Mouse (Mus musculus) neural tube, embryonic 14.5 days (tissue): Measurements from ENCODE around the gene Rere. TPM values are rescaled to one million over a fixed set of nuclear protein-coding genes. Genes with fewer than 3 reads are reported as not detected.

Experiments
- ATAC-seq: fragments of 200-750 bp; cut with Nextera tagmentation; 2 replicates; pipeline ENCODE4 v1.8.0; 2017; ENCODE audit warnings: low read depth, mild to moderate bottlenecking, moderate TSS enrichment, moderate library complexity
- H3K27ac ChIP-seq: fragments of 300-500 bp; sonication (generic); 2 replicates; pipeline ENCODE4 v1.5.1; 2014; ENCODE audit warnings: low read depth, mild to moderate bottlenecking, control low read depth, low read length, moderate library complexity, mixed read lengths
- H3K27me3 ChIP-seq: fragments of 300-500 bp; sonication (generic); 2 replicates; pipeline ENCODE4 v1.6.1; 2014; ENCODE audit warnings: low read length; ENCODE audit not compliant: control insufficient read depth, insufficient read depth
- H3K36me3 ChIP-seq: fragments of 300-500 bp; sonication (generic); 2 replicates; pipeline ENCODE4 v1.6.1; 2014; ENCODE audit warnings: low read length, mixed read lengths; ENCODE audit not compliant: control insufficient read depth, insufficient read depth
- H3K4me1 ChIP-seq: fragments of 300-500 bp; sonication (generic); 2 replicates; pipeline ENCODE4 v1.6.1; 2014; ENCODE audit warnings: low read length; ENCODE audit not compliant: control insufficient read depth, insufficient read depth
- H3K4me2 ChIP-seq: fragments of 300-500 bp; sonication (generic); 2 replicates; pipeline ENCODE4 v1.6.1; 2014; ENCODE audit warnings: mild to moderate bottlenecking, low read depth, low read length, control low read depth
- H3K4me3 ChIP-seq: fragments of 300-500 bp; sonication (generic); 2 replicates; pipeline ENCODE4 v1.5.1; 2014; ENCODE audit warnings: low read depth, low read length, control low read depth, mixed read lengths
- H3K9ac ChIP-seq: fragments of 300-500 bp; sonication (generic); replicated peaks from 2 replicates; pipeline ENCODE4 v1.6.1; 2014; ENCODE audit warnings: low read depth, mild to moderate bottlenecking, control low read depth, low read length, mixed read lengths
- H3K9me3 ChIP-seq: fragments of 300-500 bp; sonication (generic); 2 replicates; pipeline ENCODE4 v1.6.1; 2016; ENCODE audit warnings: low read length; ENCODE audit not compliant: control insufficient read depth
- whole genome bisulfite sequencing: fragments of 180-500 bp; shearing (Covaris S2); extraction: QIAGEN DNeasy Blood & Tissue Kit; methylation state at CpG from one replicate; pipeline ENCODE4 v1.1.7; 2014; 5-methylcytosine and 5-hydroxymethylcytosine counted together
- polyA plus RNA-seq: library from polyadenylated mRNA; unstranded; fragments of >200 nt; fragmentation: Nextera tagmentation; extraction: Ambion mirVana; gene quantifications from 2 replicates; pipeline ENCODE4 v1.2.1, GENCODE M21; 2014

The Rere gene
- polyA plus RNA-seq, 1 experiment from 2014 or later: 50.7 TPM

DNA sequence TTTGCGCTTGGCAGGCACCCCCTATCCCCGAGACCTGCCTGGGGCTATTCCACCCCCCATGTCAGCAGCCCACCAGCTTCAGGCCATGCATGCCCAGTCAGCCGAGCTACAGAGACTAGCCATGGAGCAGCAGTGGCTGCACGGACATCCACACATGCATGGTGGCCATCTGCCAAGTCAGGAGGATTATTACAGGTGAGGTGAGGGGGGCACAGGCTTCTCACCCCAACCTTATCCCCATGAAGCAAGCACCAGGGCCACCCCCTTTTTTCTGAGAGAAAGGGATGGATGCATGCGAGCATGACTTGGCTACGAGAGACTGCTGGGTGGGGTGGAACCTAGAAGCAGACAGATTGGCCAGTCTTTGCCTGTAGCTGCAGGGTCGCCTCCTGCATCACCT is 337.6 kb downstream of the Rere start:
- H3K9me3 ChIP-seq: no peaks in the 10 kb centered on the region
- ATAC-seq: no peak
- WGBS: 86% methylated on average over 7 of the region's 7 CpGs
- H3K4me3 ChIP-seq: no peak overlapping the region
- H3K9ac ChIP-seq: no peak overlapping the region
- no peaks in the 10 kb centered on the region for H3K27me3 ChIP-seq
- H3K4me1 ChIP-seq: 0 out of 2 replicates have a peak, but pooled peaks cover 5% of the 10 kb centered on the region
- H3K36me3 ChIP-seq: peaks cover 54% of the 10 kb centered on the region
- H3K27ac ChIP-seq: no peak overlapping the region
- H3K4me2 ChIP-seq: no peak overlapping the region

DNA sequence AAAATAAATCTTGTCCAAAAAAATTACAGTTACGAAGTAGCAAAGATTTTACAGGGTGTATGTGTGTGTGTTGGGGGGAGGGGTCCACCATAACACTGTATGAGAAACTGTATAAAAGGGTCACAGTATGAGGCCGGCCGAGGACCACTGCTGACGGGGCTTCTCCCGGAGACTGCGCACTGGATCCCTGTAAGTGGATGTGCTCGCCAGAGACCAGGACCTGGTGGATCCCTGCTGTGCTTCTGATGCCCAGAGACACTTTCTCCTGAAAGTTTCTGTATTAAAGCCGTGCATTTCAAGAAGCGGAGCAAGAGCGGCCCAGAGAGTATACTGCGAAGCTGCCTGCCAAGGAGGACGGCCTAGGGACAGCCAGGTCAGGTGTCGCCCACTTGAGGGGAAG is 341.2 kb downstream of the Rere start:
- Histone ChIP-seq H3K9ac (no peak overlapping the region), H3K36me3 (peaks cover 20% of the 10 kb centered on the region), H3K4me2 (no peak overlapping the region), H3K4me1 (no peaks in the 10 kb centered on the region), H3K27me3 (no peaks in the 10 kb centered on the region), H3K9me3 (no peaks in the 10 kb centered on the region), H3K4me3 (no peak overlapping the region), H3K27ac (no peak overlapping the region)
- ATAC-seq: no peak
- 91% methylated on average over 13 of the region's 13 CpGs for WGBS

DNA sequence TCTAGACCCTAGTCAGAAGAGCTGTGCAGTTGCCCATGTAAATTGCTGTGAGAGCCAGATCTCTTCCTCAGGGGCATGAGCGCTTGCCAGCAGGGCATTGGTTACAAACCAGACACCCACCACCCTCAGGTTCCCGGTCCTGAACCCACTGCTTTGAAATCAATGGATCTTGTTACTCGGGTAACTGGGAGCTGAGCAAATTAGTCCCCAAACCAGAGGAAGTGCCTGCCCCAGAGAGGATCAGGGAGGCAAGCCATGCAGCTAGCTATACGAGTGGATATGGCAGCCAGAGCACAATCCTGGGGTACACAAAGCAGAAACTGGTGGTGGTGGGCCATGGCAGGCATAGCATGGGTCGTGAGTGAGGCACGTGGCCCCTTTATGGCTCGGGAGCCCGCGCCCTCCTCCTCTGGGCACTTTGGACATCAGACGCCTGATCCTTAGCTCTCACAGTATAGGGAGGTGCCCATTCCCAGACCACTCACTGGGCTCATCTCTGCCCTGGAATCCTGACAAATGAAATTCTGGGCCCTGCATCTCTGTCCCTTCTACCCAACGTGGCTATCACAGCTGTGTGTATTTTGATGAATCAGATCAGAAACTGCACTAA is 342.9 kb downstream of the Rere start:
- WGBS: 56% methylated on average over 11 of the region's 11 CpGs
- H3K9ac ChIP-seq: no peak overlapping the region
- peaks cover 8% of the 10 kb centered on the region; the same call in 1 of the 2 replicates for H3K36me3 ChIP-seq
- no peak overlapping the region for H3K27ac ChIP-seq
- H3K4me2 ChIP-seq: no peak overlapping the region
- H3K27me3 ChIP-seq: no peaks in the 10 kb centered on the region
- no peak overlapping the region for H3K4me3 ChIP-seq
- no peak for ATAC-seq
- no peaks in the 10 kb centered on the region for H3K9me3 ChIP-seq
- no peaks in the 10 kb centered on the region for H3K4me1 ChIP-seq

DNA sequence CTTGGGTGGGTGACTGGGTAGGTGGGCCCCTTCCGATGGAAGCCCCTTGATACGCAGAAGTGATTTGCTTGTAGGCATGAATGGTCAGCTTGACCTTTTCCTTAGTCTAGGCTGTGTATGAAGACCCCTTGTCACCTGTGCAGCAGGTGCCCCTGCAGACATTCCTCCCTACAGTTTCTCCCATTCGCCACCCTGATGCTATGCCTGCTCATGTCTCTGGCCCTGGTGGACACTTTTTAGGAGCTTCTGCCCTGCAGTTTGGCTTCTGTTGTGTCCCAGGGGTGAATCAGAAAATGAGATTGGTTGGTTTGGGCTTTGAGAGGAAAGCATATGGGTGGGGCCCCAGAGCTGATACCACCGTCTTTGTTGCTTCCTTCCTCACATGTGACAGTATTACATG is 343.5 kb downstream of the Rere start:
- Histone ChIP-seq H3K27ac (no peak overlapping the region), H3K36me3 (peaks cover 8% of the 10 kb centered on the region; the same call in 1 of the 2 replicates), H3K4me3 (no peak overlapping the region), H3K4me1 (no peaks in the 10 kb centered on the region), H3K9ac (no peak overlapping the region), H3K27me3 (no peaks in the 10 kb centered on the region), H3K4me2 (no peak overlapping the region), H3K9me3 (no peaks in the 10 kb centered on the region)
- no peak for ATAC-seq
- 80% methylated on average over 4 of the region's 4 CpGs for WGBS

DNA sequence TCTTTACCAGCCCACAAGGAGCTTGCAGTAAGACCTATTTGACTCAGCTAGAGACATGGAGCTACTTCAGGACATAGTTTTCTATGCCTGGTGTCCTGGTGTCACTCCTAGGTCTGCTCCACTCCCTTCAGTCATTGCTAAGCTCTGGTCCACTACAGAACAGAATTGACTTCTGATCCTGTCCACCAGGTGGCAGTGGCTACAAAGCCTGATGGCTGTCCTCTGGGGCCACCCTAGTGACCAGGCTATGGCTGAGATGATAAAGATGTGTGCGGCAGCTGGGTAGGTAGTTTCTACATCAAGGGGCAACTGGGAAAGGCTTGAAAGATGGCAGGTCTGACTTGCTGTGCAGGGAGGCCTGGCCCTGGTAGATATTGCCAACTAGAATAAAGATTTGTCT is 344.0 kb downstream of the Rere start:
- Histone ChIP-seq H3K36me3 (peaks cover 8% of the 10 kb centered on the region; the same call in 1 of the 2 replicates), H3K4me1 (no peaks in the 10 kb centered on the region), H3K9ac (no peak overlapping the region), H3K9me3 (no peaks in the 10 kb centered on the region), H3K4me3 (no peak overlapping the region), H3K27ac (no peak overlapping the region), H3K4me2 (no peak overlapping the region), H3K27me3 (no peaks in the 10 kb centered on the region)
- WGBS: 22% methylated on average over 1 of the region's 1 CpGs
- peak; percentile 44; the same call in 1 of the 2 replicates for ATAC-seq

DNA sequence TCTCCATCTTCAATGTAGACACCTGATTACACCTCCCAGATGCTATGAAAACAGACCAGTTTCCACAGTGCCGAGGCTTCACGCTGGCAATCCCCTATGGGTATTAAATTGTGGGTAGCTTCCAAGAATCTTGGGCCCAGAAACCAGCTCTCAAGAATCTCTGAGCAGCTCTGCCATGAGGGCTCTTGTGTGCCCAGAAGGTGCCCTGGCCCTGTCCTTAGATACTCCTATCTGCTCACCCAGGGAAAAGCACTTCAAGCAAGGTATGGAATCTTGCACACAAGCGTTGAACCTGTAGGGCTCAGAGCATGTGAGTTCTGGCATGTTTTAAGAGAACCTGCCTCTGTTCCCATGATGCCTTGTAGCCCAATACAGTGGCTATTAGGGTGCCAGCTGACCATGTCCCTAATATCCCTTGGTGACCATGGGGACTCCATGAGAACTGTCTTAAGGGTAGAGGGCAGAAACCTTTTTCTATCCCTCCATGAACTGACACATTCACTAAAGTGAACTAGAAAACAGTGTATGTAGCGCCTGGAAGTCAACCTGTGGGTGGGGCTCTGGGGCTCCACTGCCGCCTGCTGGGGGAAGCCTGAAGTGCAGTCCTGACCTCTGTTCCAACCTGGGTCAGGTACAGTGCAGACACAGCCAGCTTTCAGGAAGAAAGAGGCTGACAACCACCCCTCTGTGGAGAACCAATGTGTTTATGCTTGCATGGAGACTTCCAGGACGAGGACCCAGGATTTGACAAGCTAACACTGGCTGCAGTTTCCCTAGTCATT is 344.7 kb downstream of the Rere start:
- no peak overlapping the region for H3K27ac ChIP-seq
- H3K4me1 ChIP-seq: no peaks in the 10 kb centered on the region
- H3K4me2 ChIP-seq: no peak overlapping the region
- WGBS: 54% methylated on average over 6 of the region's 6 CpGs
- peaks cover 8% of the 10 kb centered on the region; the same call in 1 of the 2 replicates for H3K36me3 ChIP-seq
- H3K9ac ChIP-seq: no peak overlapping the region
- no peaks in the 10 kb centered on the region for H3K27me3 ChIP-seq
- H3K4me3 ChIP-seq: no peak overlapping the region
- ATAC-seq: no peak
- no peaks in the 10 kb centered on the region for H3K9me3 ChIP-seq

DNA sequence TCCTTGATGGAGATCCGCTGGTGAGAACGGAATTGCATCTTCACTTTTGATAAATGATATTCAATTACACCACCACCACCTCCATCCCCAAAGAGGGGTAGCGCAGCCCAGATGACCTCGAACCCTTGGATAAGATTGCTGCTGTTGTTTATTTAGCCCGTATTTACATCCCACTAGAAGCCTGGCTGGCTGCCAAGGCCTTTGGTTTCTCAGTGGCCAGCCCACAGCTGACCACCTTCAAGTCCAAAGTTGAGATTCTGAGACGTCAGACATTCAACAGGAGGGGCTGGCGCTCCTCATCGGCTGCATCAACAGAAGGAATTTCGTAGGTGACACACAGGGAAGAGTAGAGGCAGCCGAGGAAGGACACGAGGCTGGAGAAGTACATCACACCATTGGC is 347.8 kb downstream of the Rere start:
- 87% methylated on average over 11 of the region's 11 CpGs for whole genome bisulfite sequencing
- Histone ChIP-seq H3K9me3 (no peaks in the 10 kb centered on the region), H3K4me2 (no peak overlapping the region), H3K9ac (no peak overlapping the region), H3K4me1 (no peaks in the 10 kb centered on the region), H3K27ac (no peak overlapping the region), H3K27me3 (no peaks in the 10 kb centered on the region), H3K36me3 (no peaks in the 10 kb centered on the region; the same call in 1 of the 2 replicates), H3K4me3 (no peak overlapping the region)
- no peak for ATAC-seq

DNA sequence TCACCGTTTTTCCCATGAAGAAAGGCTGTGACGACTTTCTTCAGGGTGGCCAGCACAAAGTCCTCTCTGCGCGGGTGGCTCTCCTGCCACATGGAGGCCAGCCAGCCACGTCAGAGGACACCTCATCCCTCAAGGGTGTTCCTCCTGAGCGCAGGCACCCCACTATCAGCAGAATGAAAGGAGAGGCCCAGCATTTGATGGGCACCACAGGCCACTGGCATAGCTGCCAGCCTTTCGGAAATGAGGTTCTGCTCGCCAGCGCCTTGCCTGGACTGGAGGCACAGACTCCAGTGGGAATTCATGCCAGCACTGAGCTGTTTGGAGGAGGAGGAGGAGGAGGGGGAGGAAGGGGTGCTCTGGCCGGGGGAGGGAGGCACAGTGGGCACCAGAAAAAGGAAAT is 354.1 kb downstream of the Rere start:
- Histone ChIP-seq H3K9ac (no peak overlapping the region), H3K4me1 (no peaks in the 10 kb centered on the region), H3K4me3 (no peak overlapping the region), H3K4me2 (no peak overlapping the region), H3K9me3 (no peaks in the 10 kb centered on the region), H3K36me3 (peaks cover 6% of the 10 kb centered on the region), H3K27ac (no peak overlapping the region), H3K27me3 (no peaks in the 10 kb centered on the region)
- no peak for ATAC-seq
- WGBS: 89% methylated on average over 10 of the region's 10 CpGs

DNA sequence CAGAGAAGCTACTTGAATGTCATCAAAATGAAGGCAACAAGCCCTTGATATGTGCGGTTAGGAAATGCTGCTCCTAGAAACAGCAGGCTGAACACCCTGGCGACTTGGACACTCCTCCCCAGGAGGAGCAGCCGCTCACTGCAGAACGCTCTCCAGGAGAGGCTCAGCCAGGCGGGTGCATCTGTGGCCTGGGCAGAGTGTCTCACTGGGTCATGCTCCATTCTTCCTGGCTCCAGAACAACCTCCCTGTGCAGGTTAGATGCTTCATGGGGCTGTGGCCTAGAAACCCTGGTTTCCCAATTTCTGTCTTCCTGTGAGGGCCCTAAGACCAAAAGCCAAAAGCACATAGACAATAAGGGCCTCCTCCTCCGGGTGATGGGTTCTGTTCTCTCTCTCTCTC is 355.2 kb downstream of the Rere start:
- Histone ChIP-seq H3K9me3 (no peaks in the 10 kb centered on the region), H3K27ac (no peak overlapping the region), H3K4me2 (no peak overlapping the region), H3K4me1 (no peaks in the 10 kb centered on the region), H3K36me3 (peaks cover 9% of the 10 kb centered on the region), H3K27me3 (no peaks in the 10 kb centered on the region), H3K4me3 (no peak overlapping the region), H3K9ac (no peak overlapping the region)
- WGBS: 86% methylated on average over 6 of the region's 6 CpGs
- no peak for ATAC-seq
